Mouse (Mus musculus) urinary bladder, postnatal 10 days (tissue): ENCODE data around the gene Sap18.
"Not testable (repeated sequence)": the region's sequence is repeated elsewhere in the genome, so short reads cannot be mapped to it uniquely, and the experiment has no call there.

Experiments used
- DNase-seq: peaks from one replicate; pipeline ENCODE4 v3.0.0; 2022; ENCODE audit warnings: low spot score

Gene Sap18

GRCm38 (mm10) chr14:57797991-57798931 lies at the start of gene Sap18:
Gene Sap18, plus strand, starts transcription at chr14:57798180.
- peak; percentile 86 for DNase-seq

GRCm38 (mm10) chr14:57749501-57749900 lies 48.5 kb upstream of the Sap18 start:
- no peak for DNase-seq

GRCm38 (mm10) chr14:57751006-57751405 lies 47.0 kb upstream of the Sap18 start:
- not testable (repeated sequence) for DNase-seq

- DNase-seq, result no peak
Measured at GRCm38 (mm10) chr14:57753351-57753992, 44.5 kb upstream of the Sap18 start.

- DNase-seq, result no peak
Measured at GRCm38 (mm10) chr14:57755661-57756060, 42.3 kb upstream of the Sap18 start.

GRCm38 (mm10) chr14:57756094-57756493 lies 41.9 kb upstream of the Sap18 start:
- DNase-seq, result no peak

- DNase-seq, result no peak
Measured at GRCm38 (mm10) chr14:57758237-57758636, 39.7 kb upstream of the Sap18 start, which contains the start of gene Lats2. Gene Lats2, minus strand, starts transcription at chr14:57758388.

- DNase-seq, result no peak
Measured at GRCm38 (mm10) chr14:57760447-57761412, 37.2 kb upstream of the Sap18 start.

- no peak for DNase-seq
Measured at GRCm38 (mm10) chr14:57769102-57769501, 28.9 kb upstream of the Sap18 start.

- no peak for DNase-seq
Measured at GRCm38 (mm10) chr14:57772157-57772815, 25.7 kb upstream of the Sap18 start.

GRCm38 (mm10) chr14:57787406-57787805 lies 10.6 kb upstream of the Sap18 start:
- DNase-seq, result no peak

- no peak for DNase-seq
Measured at GRCm38 (mm10) chr14:57789311-57789710, 8.7 kb upstream of the Sap18 start.

- no peak for DNase-seq
Measured at GRCm38 (mm10) chr14:57789759-57790158, 8.2 kb upstream of the Sap18 start.

- DNase-seq, result no peak
Measured at GRCm38 (mm10) chr14:57791171-57791570, 6.8 kb upstream of the Sap18 start.

GRCm38 (mm10) chr14:57797551-57797950 lies 429 bp upstream of the Sap18 start:
- no peak for DNase-seq

- DNase-seq, result no peak
Measured at GRCm38 (mm10) chr14:57803731-57804130, 5.8 kb downstream of the Sap18 start.

- DNase-seq, result no peak
Measured at GRCm38 (mm10) chr14:57808558-57808957, 10.6 kb downstream of the Sap18 start.

GRCm38 (mm10) chr14:57810886-57811285 lies 12.9 kb downstream of the Sap18 start:
- no peak for DNase-seq

- no peak for DNase-seq
Measured at GRCm38 (mm10) chr14:57811844-57812243, 13.9 kb downstream of the Sap18 start.

GRCm38 (mm10) chr14:57820839-57821238 lies 22.9 kb downstream of the Sap18 start:
- DNase-seq, result no peak
